Mouse (Mus musculus) spleen, adult 18-20 months (tissue): ENCODE results near the gene Ift57.

Source experiments
- DNase-seq, 2 experiments: peaks; one replicate each; pipeline ENCODE4 v3.0.0; 2022; ENCODE audit warnings: mixed read lengths in 2 of 2

The Ift57 gene

GRCm38 (mm10) chr16:49760517-49761203 lies 61.6 kb downstream of the Ift57 start:
- DNase-seq, result no peak

GRCm38 (mm10) chr16:49761981-49762380 lies 62.9 kb downstream of the Ift57 start:
- no peak for DNase-seq

- peak in 1 of 2 experiments; percentile 49 for DNase-seq
Measured at GRCm38 (mm10) chr16:49766326-49766725, 67.3 kb downstream of the Ift57 start.

GRCm38 (mm10) chr16:49768491-49769031 lies 69.5 kb downstream of the Ift57 start:
- DNase-seq, result no peak

- DNase-seq, result no peak
Measured at GRCm38 (mm10) chr16:49769831-49770261, 70.8 kb downstream of the Ift57 start.

- DNase-seq, result no peak
Measured at GRCm38 (mm10) chr16:49770320-49771189, 71.5 kb downstream of the Ift57 start.

- no peak for DNase-seq
Measured at GRCm38 (mm10) chr16:49771609-49772396, 72.8 kb downstream of the Ift57 start.

GRCm38 (mm10) chr16:49772576-49772975 lies 73.5 kb downstream of the Ift57 start:
- DNase-seq, result no peak

- no peak for DNase-seq
Measured at GRCm38 (mm10) chr16:49773068-49773467, 74.0 kb downstream of the Ift57 start.

- DNase-seq, result no peak
Measured at GRCm38 (mm10) chr16:49774059-49775001, 75.3 kb downstream of the Ift57 start.

GRCm38 (mm10) chr16:49775002-49775966 lies 76.3 kb downstream of the Ift57 start:
- no peak for DNase-seq

- DNase-seq, result no peak
Measured at GRCm38 (mm10) chr16:49776981-49777380, 77.9 kb downstream of the Ift57 start.

- peak in 1 of 2 experiments; percentile 30 for DNase-seq
Measured at GRCm38 (mm10) chr16:49781556-49782156, 82.6 kb downstream of the Ift57 start.

GRCm38 (mm10) chr16:49783369-49783768 lies 84.3 kb downstream of the Ift57 start:
- no peak for DNase-seq

GRCm38 (mm10) chr16:49786116-49786515 lies 87.1 kb downstream of the Ift57 start:
- DNase-seq, result no peak

- no peak for DNase-seq
Measured at GRCm38 (mm10) chr16:49787714-49788113, 88.7 kb downstream of the Ift57 start.

- DNase-seq, result no peak
Measured at GRCm38 (mm10) chr16:49790575-49791465, 91.8 kb downstream of the Ift57 start.

GRCm38 (mm10) chr16:49792446-49792878 lies 93.4 kb downstream of the Ift57 start:
- DNase-seq, result no peak

GRCm38 (mm10) chr16:49793596-49793995 lies 94.6 kb downstream of the Ift57 start:
- no peak for DNase-seq
